Mouse (Mus musculus) lung, postnatal 36 days (tissue): ENCODE results near the gene Hexa.

Experiments used
- DNase-seq: peaks from one replicate; pipeline ENCODE4 v3.0.0; 2022; ENCODE audit warnings: mixed read lengths

The Hexa gene

DNA sequence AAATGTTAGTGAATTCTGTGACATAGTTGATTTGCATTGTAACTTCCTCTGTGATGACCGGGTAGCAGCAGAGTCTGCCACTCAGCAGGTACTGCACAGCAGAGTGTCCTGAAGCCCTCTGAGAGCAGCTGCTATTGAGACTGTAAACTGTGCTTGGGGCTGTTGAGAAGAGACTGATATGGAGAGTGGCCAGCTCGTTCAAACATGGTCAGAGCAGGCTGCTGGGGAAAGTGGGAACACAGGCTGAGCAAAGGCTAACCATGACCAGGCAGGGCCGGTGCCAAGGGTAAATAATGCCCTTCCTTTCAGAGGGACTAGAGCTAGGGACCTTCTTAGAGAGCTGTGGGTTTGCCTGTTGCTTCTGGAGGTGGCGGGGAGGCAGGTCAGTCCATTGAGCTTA lies 14.4 kb downstream of the Hexa start:
- no peak for DNase-seq

DNA sequence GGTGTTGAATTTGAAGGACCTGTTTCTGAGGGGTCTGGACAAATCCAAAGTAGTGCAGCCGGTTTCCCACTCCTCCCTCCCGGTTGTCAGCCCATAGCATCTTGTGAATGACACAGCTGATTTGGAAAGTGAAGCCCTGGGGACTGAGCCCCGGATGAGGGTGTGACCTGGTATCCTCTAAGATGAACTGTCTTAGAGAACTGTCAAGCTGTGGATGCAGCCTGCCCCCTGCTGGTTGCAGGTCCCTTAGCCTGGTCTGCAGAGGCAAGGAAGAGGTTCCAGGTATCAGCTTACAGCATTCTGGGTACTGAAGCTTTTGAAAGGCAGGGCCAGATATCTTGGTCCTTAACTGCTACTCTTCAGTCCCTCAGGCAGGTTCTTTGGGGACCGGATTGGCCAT lies 26.3 kb downstream of the Hexa start:
- DNase-seq: peak; percentile 89

DNA sequence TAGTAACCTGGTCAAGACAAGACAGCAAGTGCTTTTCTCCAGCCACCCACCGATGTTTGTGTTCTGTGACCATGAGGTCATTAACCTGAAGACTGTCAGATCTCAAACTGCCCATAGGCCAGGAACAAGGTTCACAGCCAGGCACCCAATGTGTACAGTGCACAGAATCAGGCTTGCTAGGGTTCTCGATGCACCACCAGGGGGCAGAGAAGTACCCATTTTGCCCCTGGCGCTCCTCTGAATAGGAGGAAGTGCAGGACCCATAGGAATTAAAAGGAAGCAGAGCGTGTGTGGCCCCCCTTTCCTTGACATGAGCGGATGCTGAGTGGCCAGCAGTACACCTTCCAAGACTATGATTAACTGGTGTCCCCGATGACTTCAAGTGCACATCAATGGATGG lies 27.8 kb downstream of the Hexa start:
- DNase-seq: peak; percentile 78

DNA sequence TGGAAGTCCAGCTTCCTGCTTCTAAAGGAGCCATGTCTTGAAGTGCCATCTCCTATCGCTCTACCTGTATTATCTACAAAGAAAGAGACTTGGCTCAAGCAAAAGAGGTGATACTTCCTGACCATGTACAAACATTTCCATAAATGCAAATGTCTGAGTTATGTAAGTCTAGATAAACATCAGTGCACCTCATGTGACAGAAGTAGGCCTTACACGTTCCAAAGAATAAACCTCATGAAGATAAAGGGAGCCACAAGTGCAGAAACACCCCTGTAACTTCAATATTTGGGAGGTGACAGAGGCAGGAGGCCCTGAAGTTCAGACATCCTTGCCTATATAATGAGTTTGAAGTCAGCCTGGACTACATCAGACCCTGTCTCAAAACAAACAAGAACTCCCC lies 32.5 kb downstream of the Hexa start:
- no peak for DNase-seq

- DNase-seq: no peak
Observed at GRCm38 (mm10) chr9:59577401-59577800, 38.1 kb downstream of the Hexa start.

DNA sequence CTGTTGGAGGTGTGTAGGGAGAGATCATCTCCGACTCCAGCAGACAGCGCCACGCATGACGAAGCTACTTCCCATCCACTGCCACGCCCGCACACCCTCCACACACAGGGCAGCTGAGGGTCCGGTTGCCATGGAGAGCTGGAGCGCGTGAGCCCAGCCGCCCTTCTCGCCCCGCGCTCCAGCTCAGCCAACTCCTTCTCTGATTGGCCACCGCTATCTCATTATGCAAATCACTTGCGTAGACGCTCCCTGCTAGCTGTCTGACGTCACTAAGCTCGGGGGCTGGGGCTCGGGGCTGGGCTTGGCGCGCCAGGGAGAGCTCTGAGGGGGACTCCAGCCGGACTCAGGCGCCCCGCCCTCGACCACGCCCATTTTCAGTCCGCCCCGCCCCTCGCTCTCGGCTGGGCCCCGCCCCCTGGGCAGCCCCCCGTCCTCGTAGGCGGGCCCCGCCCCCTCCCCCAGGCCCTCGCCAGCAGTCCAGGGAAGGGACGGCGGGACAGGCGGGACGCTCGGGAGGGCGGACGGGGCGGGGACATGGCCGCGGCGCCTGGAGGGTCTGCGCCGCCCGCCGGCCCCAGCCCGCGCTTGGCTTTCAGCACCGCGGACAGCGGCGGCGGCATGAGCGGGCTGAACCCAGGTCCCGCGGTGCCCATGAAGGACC lies 38.6 kb downstream of the Hexa start, which contains the start of gene Celf6:
Gene Celf6, plus strand, starts transcription at position 74 of the 661 bp plus-strand sequence.
- DNase-seq: peak; percentile 84

DNA sequence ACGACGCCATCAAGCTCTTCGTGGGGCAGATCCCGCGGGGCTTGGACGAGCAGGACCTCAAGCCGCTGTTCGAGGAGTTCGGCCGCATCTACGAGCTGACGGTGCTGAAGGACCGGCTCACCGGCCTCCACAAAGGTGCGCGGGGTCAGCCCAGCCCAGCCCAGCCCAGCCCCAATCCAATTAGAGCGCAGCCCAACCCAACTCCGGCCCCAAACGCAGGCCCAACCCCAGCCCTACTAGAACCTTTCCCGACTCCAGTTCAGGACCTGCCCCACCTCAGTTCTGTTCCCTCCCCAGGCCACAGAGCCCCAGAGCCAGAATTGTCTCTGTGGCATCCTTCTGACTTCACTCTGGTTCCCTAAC lies 39.1 kb downstream of the Hexa start:
- no peak for DNase-seq

DNA sequence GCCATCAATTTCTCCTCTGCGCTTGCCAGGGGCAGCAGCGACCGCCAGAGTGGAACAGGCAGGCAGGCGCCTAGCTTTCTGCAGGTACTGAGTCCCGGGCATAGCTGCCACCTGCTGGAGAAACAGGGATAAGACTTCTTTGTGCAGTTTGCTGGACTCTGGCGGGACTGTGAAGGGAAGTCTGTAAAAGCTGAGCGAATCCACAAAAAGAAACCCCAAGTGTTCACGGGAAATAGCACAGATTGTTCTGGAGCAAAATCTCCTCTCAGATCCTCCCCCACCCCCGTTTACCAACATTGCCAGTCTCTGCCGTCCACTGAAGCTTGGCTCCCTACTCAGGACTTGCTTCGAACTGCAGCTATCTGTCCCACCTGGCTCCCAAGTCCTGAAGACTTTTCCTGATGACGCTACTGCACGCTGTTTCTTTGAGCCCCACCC lies 45.5 kb downstream of the Hexa start:
- DNase-seq: peak; percentile 80

DNA sequence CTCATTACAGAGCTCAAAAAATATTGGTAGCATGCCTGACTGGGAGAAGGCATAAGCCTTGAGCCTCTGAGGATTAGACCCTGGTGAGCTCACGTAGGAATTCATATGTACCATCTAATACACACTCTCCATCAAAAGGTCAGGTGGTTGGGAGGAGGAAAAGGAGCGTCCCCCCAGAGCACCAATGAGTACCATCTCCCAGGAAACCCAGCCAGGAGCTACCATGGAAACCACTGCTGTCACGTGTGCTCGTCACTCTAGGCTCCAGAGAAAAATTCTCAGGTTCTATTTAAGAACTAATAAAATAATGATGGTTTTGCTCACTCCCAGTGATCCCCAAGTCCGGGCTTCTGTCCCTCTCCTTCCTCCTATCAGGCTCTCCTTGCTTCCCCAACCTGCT lies 48.9 kb downstream of the Hexa start:
- DNase-seq: no peak

GRCm38 (mm10) chr9:59588710-59589671 lies 49.7 kb downstream of the Hexa start:
- no peak for DNase-seq

GRCm38 (mm10) chr9:59589703-59590439 lies 50.5 kb downstream of the Hexa start:
- no peak for DNase-seq

- no peak for DNase-seq
Observed at GRCm38 (mm10) chr9:59601661-59602060, 62.3 kb downstream of the Hexa start.

- DNase-seq: no peak
Observed at GRCm38 (mm10) chr9:59605967-59606366, 66.6 kb downstream of the Hexa start.

GRCm38 (mm10) chr9:59610950-59611349 lies 71.6 kb downstream of the Hexa start:
- DNase-seq: no peak
